Mouse (Mus musculus) heart, embryonic 15.5 days (tissue): ENCODE measurements around the gene Gnmt. TPM values are rescaled to one million over a fixed set of nuclear protein-coding genes. Genes with fewer than 3 reads are reported as not detected.

ENCODE experiments used
- ATAC-seq: fragments of 200-750 bp; cut with Nextera tagmentation; replicated peaks from 2 replicates; pipeline ENCODE4 v1.8.0; 2017; ENCODE audit warnings: low read depth, moderate TSS enrichment; ENCODE audit not compliant: insufficient number of reproducible peaks, insufficient read depth, low FRiP score
- H3K27ac ChIP-seq: fragments of 300-500 bp; sonication (generic); 2 replicates; pipeline ENCODE4 v1.5.1; 2015; ENCODE audit warnings: mild to moderate bottlenecking, inconsistent platforms
- H3K27me3 ChIP-seq: fragments of 300-500 bp; sonication (generic); 2 replicates; pipeline ENCODE4 v1.6.1; 2015; ENCODE audit warnings: inconsistent platforms
- H3K36me3 ChIP-seq: fragments of 300-500 bp; sonication (generic); 2 replicates; pipeline ENCODE4 v1.6.1; 2015; ENCODE audit warnings: mild to moderate bottlenecking, inconsistent platforms
- H3K4me1 ChIP-seq: fragments of 300-500 bp; sonication (generic); replicated peaks from 2 replicates; pipeline ENCODE4 v1.6.1; 2015; ENCODE audit warnings: inconsistent platforms
- H3K4me2 ChIP-seq: fragments of 300-500 bp; sonication (generic); 2 replicates; pipeline ENCODE4 v1.6.1; 2015; ENCODE audit warnings: inconsistent platforms, mild to moderate bottlenecking, moderate library complexity
- H3K4me3 ChIP-seq: fragments of 300-500 bp; sonication (generic); 2 replicates; pipeline ENCODE4 v1.5.1; 2015; ENCODE audit warnings: mild to moderate bottlenecking, inconsistent platforms
- H3K9ac ChIP-seq: fragments of 300-500 bp; sonication (generic); 2 replicates; pipeline ENCODE4 v1.6.1; 2015; ENCODE audit warnings: mild to moderate bottlenecking, inconsistent platforms
- H3K9me3 ChIP-seq: fragments of 300-500 bp; sonication (generic); replicated peaks from 2 replicates; pipeline ENCODE4 v1.6.1; 2016; ENCODE audit warnings: inconsistent platforms
- WGBS: fragments of 180-500 bp; shearing (Covaris S2); methylation state at CpG from one replicate; pipeline ENCODE4 v1.1.7; 2015; ENCODE audit warnings: mixed read lengths; 5-methylcytosine and 5-hydroxymethylcytosine counted together
- polyA plus RNA-seq: library from polyadenylated mRNA; unstranded; fragments of >200 nt; fragmentation: Nextera tagmentation; extraction: Ambion mirVana; gene quantifications from 2 replicates; pipeline ENCODE4 v1.2.1, GENCODE M21; 2015

Gene Gnmt
- 1.2 and 1.8 TPM in 2 replicates for polyA plus RNA-seq

DNA sequence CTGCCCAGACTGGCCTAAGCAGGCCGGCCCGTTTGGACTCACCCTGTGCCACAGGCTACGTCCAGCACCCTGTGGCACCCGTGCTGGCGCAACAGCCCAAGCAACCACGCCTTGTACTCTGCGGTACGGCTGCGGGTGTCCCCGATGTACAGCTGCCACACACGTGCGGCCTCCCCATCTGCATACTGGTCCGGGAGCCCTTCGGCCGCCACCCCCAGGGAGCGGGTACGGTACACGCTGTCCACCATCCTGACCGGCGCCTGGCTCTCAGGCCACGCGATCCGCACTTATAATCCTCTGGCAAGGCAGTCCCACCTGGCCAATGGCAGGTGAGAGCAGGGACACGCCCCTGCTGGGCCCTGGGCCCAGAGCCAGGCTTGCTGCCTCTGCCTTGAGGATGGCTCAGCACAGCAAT is at the start of gene Gnmt:
Gnmt (minus strand) TSS at position 265 of the 415 bp plus-strand sequence.
- no peaks in the 10 kb centered on the region for H3K9me3 ChIP-seq
- H3K9ac ChIP-seq = no peak within 1 kb of the TSS
- H3K4me1 ChIP-seq = peaks cover 16% of the 10 kb centered on the region
- peaks cover 19% of the 10 kb centered on the region for H3K27me3 ChIP-seq
- no peak within 1 kb of the TSS for H3K27ac ChIP-seq
- WGBS = 20% methylated on average over 24 of the region's 24 CpGs
- peak within 1 kb of the TSS; percentile 10; the same call in 1 of the 2 replicates for H3K4me3 ChIP-seq
- no peak for ATAC-seq
- peak within 1 kb of the TSS; percentile 38 for H3K4me2 ChIP-seq
- H3K36me3 ChIP-seq = no peaks in the 10 kb centered on the region

DNA sequence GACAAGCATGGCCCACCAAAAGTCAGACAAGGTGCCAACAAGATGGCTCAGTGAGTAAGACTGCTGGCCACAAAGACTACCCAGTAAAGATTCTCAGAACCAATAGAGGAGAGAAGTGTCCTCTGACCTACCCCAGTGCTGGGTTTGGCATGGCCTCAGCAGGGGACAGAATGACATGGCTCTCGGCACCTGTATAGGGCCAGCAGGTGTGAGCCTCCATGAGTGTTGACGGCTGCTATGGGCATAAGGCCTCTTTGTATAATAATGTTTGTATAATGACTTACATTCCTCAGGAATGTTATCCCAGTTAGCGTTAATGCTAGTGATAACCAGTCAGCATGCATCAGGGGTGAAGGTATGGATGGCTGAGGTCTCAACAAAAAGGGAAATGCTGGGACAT is 47.1 kb upstream of the Gnmt start:
- Histone ChIP-seq H3K4me3 (no peak overlapping the region), H3K27ac (no peak overlapping the region), H3K36me3 (peaks cover 65% of the 10 kb centered on the region), H3K9me3 (no peaks in the 10 kb centered on the region), H3K4me1 (peaks cover 17% of the 10 kb centered on the region), H3K27me3 (no peaks in the 10 kb centered on the region), H3K9ac (no peak overlapping the region), H3K4me2 (no peak overlapping the region)
- WGBS = 73% methylated on average over 3 of the region's 3 CpGs
- ATAC-seq = no peak

DNA sequence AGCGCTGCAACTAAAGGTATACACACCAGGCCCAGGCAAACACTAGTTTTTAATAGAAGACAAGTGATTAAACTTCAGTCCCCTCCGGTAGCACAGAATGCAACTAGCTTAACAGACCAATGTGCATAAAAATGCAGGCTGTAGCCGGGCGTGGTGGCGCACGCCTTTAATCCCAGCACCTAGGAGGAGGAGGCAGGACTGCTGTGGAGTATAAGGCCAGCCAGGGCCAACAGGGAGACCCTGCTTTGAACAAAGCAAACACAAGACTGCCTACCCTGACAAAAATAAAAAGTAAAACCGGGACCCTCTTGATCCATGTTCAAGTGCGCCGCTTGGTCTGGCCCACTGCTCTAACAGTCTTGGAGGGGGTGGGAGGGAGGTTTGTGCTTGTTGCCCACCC is 46.1 kb upstream of the Gnmt start:
- Histone ChIP-seq H3K27ac (no peak overlapping the region), H3K4me3 (no peak overlapping the region), H3K9ac (no peak overlapping the region), H3K36me3 (peaks cover 57% of the 10 kb centered on the region), H3K4me2 (no peak overlapping the region), H3K27me3 (no peaks in the 10 kb centered on the region), H3K4me1 (peaks cover 16% of the 10 kb centered on the region), H3K9me3 (no peaks in the 10 kb centered on the region)
- no peak for ATAC-seq
- 96% methylated on average over 9 of the region's 9 CpGs for WGBS

DNA sequence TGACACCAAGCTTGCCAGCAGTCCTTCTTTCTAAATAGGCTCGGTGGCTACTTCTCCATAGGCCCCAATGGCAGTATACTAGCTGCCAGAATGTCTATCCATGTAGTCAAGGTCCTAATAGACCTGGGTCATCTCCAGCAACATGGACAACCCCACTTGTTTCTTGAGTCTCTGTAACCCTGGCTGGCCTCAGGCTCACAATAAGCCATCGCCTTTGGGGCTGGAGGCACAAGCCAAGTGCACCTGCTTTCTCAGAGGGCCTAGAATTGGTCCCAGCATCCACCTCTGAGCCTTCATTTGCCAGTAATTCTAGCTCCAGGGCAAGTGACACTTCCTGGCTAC is 45.1 kb upstream of the Gnmt start:
- WGBS = 39% methylated on average over 2 of the region's 2 CpGs

DNA sequence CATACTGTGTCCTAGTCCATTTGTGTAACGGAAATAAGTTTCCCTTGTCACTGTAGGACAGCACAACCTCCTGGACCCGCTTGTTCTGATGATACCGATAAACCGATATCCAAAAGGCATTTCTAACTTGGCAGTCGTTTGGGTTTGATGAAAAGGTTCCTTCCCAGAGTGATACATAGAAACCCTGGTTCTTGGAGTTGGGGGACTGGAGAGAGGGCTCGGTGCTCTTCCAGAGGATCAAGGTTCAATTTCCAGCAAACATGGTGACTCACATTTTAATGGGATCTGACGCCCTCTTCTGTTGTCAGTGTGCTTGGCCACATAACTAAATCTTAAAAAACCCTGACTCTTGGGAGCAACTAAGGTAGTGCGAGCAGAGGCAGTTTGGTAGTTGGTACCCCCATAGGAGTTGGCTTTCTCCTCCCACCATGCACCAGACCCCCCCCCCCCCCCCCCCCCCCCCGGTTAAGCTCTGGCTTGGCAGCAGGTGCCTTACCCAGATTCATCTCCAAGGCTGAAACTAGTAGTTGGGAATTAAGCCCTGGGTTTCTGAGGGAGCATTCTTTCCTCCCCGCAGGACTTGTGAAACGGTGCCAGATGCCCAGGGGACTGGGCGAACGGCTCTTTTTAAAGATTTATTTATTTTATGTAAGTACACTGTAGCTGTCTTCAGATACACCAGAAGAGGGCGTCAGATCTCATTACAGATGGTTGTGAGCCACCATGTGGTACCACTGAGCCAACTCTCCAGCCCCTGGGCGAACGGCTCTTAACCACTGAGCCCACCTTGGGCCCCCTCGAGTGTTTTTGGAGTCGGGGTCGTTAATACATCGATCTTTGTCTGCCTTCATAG is 44.5 kb upstream of the Gnmt start:
- Histone ChIP-seq H3K9me3 (no peaks in the 10 kb centered on the region), H3K4me2 (peak overlapping the region; percentile 82), H3K4me3 (peak overlapping the region; percentile 95), H3K27ac (peak overlapping the region; percentile 92), H3K36me3 (peaks cover 41% of the 10 kb centered on the region), H3K9ac (peak overlapping the region; percentile 82), H3K4me1 (peaks cover 16% of the 10 kb centered on the region), H3K27me3 (no peaks in the 10 kb centered on the region)
- 8% methylated on average over 19 of the region's 20 CpGs for WGBS
- ATAC-seq = no peak

More for the DNA sequence above, 45.1 kb upstream of the Gnmt start:
- peak overlapping the region; percentile 82 for H3K4me2 ChIP-seq
- H3K9me3 ChIP-seq = no peaks in the 10 kb centered on the region
- H3K27me3 ChIP-seq = no peaks in the 10 kb centered on the region
- H3K27ac ChIP-seq = no peak overlapping the region
- peaks cover 47% of the 10 kb centered on the region for H3K36me3 ChIP-seq
- no peak overlapping the region for H3K9ac ChIP-seq
- H3K4me3 ChIP-seq = peak overlapping the region; percentile 95; the same call in 1 of the 2 replicates
- H3K4me1 ChIP-seq = peaks cover 16% of the 10 kb centered on the region
- ATAC-seq = no peak

DNA sequence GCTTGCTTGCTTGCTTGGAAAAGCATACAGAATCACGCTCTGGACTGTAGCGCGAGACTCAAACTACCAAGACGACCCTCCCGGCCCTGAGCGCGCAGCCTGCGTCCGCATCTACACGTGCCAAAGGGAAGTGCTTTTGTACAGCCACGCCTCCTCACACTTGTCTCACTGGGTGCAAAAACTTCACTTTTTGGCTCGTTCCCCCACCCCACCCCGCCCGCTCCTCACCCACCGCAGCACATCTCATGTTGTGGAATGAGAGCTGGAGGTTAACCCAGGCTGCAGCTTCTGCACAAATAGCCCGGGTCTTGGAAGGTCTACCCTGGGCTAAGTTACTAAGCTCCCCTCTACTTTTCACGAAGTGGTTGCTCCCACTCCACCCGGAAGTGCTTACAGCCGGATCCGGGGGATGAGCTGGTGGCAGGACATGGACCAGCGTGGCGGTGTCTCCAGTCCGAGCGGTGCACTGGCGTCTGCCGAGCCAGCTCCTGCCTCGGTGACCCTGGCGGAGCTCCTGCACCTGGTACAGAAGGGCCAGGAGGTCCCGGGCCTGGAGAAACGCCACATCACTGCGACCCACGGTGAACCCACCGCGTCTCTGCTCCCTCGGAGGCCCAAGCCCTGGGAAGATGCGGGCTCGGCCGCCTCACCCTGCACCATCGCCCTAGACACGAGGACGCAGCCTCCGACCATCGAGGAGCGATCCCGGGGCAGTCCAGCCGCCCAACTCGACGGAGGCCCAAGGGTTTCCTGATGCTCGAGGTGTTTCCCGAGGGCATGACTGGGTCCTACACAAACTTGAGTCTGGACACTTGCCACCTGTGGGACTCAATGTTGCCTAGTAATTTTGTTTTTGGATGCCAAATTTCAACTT is 43.7 kb upstream of the Gnmt start, which contains the start of gene 2310039H08Rik:
2310039H08Rik (plus strand) TSS at position 232 of the 874 bp plus-strand sequence.
- Histone ChIP-seq H3K27ac (peak within 1 kb of the TSS; percentile 92), H3K27me3 (no peaks in the 10 kb centered on the region), H3K4me2 (peak within 1 kb of the TSS; percentile 82), H3K4me1 (peaks cover 16% of the 10 kb centered on the region), H3K9me3 (no peaks in the 10 kb centered on the region), H3K9ac (peak within 1 kb of the TSS; percentile 82), H3K36me3 (peaks cover 33% of the 10 kb centered on the region), H3K4me3 (peak within 1 kb of the TSS; percentile 95)
- peak; percentile 90 for ATAC-seq
- under 1% methylated on average over 50 of the region's 50 CpGs for WGBS

DNA sequence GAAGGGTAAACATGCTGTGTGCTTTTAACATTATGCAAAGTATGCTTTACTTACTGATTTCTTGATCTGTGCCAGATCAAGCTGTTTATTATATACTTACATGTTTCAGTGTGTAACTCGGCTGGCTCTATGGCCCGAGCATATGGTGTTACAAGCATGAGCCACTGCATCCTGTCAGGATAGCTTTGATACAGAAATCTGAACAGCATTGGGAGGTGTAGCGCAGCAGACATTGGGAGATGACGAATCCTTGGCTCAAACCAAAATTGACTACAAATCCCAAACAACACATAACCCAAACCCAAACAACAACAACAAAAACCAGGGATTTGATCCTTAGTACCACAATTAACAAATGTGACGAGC is 43.1 kb upstream of the Gnmt start:
- no peaks in the 10 kb centered on the region for H3K27me3 ChIP-seq
- H3K9me3 ChIP-seq = no peaks in the 10 kb centered on the region
- peak overlapping the region; percentile 82 for H3K4me2 ChIP-seq
- peak overlapping the region; percentile 95 for H3K4me3 ChIP-seq
- H3K27ac ChIP-seq = peak overlapping the region; percentile 92
- H3K9ac ChIP-seq = peak overlapping the region; percentile 82
- no peak for ATAC-seq
- peaks cover 27% of the 10 kb centered on the region for H3K36me3 ChIP-seq
- peaks cover 16% of the 10 kb centered on the region for H3K4me1 ChIP-seq
- WGBS = 4% methylated on average over 5 of the region's 5 CpGs

DNA sequence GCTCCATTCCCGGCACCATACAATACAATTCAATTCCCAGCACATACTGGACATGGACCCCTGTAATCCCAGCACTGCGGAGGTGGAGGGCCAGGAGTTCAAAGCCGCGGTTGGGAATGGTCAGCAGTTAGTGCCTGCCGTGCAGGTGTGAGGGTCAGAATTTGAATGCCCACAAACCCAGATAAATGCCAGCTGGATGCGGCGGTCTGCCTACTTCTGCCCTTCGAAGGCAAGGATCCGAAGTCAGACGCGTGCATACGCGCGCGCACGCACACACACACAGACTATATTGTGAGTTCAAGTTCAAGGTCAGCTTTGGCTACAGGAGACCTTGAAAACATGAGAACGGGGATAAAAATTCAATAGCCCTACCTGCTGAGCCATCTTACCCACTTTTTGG is 42.6 kb upstream of the Gnmt start:
- Histone ChIP-seq H3K36me3 (peaks cover 22% of the 10 kb centered on the region), H3K4me1 (peaks cover 16% of the 10 kb centered on the region), H3K9ac (no peak overlapping the region), H3K4me2 (peak overlapping the region; percentile 82), H3K4me3 (peak overlapping the region; percentile 95), H3K27ac (peak overlapping the region; percentile 92; the same call in 1 of the 2 replicates), H3K27me3 (no peaks in the 10 kb centered on the region), H3K9me3 (no peaks in the 10 kb centered on the region)
- 58% methylated on average over 17 of the region's 17 CpGs for WGBS
- no peak for ATAC-seq

DNA sequence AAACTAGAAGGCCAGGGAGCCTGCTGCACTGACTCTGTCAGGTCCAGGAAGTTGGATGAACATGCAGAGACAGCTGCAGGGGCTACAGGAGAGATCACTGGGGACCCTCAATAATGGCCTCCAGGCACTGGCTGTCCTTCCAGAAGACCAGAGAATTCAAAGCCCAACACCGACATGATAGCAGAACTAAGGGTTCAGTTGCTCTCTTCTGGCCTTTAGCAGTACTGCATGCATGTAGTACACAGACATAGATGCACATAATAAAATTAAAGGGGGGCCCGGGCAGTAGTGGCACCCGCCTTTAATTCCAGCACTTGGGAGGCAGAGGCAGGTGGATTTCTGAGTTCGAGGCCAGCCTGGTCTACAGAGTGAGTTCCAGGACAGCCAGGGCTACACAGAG is 42.1 kb upstream of the Gnmt start:
- Histone ChIP-seq H3K9ac (no peak overlapping the region), H3K4me3 (no peak overlapping the region), H3K4me1 (peaks cover 16% of the 10 kb centered on the region), H3K4me2 (no peak overlapping the region), H3K9me3 (no peaks in the 10 kb centered on the region), H3K27ac (no peak overlapping the region), H3K36me3 (peaks cover 17% of the 10 kb centered on the region), H3K27me3 (no peaks in the 10 kb centered on the region)
- ATAC-seq = no peak
- WGBS = 87% methylated on average over 4 of the region's 4 CpGs

DNA sequence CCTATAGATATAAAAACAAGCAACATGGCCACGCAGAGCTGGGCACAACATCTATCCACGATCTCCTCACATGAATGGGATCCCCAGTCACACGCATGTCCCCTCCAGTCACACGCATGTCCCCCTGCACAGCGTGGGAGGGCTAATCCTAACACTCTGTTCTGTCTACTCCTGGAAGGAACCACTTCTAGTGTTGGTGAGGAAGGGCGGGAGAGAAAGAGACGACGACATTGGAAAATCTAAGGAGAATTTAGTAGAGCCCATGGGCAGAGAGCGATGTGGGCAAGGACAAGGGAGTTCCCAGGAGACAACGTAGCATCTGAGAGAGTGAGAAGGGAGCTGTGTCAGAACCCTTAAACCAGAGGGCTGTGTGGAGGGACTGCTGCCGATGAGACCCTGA is 41.6 kb upstream of the Gnmt start:
- ATAC-seq = no peak
- WGBS = 84% methylated on average over 11 of the region's 11 CpGs
- no peaks in the 10 kb centered on the region for H3K9me3 ChIP-seq
- no peak overlapping the region for H3K27ac ChIP-seq
- H3K4me1 ChIP-seq = peaks cover 16% of the 10 kb centered on the region
- no peak overlapping the region for H3K9ac ChIP-seq
- H3K4me3 ChIP-seq = no peak overlapping the region
- no peak overlapping the region for H3K4me2 ChIP-seq
- peaks cover 12% of the 10 kb centered on the region for H3K36me3 ChIP-seq
- no peaks in the 10 kb centered on the region for H3K27me3 ChIP-seq

DNA sequence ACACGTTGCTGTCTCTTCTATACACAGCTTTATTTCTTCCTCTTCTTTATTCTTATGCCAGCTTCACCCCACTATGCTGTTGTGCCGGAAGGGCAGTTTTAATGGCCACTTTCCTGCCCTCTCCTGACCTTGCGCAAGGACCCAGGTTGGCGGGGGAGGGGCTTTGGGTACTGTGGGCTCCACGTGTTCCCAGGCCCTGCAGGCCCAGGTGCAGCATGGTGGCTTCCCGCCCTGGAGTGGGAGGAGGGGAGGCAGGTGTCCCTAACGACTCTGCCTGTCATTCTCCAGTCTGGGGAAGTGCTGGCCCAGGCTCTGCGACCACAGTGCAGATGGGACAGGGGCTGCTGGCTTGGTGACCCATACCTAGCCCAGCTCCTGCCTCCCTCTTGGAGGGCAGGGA is 38.9 kb upstream of the Gnmt start:
- Histone ChIP-seq H3K9me3 (no peaks in the 10 kb centered on the region), H3K36me3 (no peaks in the 10 kb centered on the region), H3K4me2 (no peak overlapping the region), H3K4me1 (peaks cover 6% of the 10 kb centered on the region), H3K27me3 (no peaks in the 10 kb centered on the region), H3K9ac (no peak overlapping the region), H3K4me3 (no peak overlapping the region), H3K27ac (no peak overlapping the region)
- ATAC-seq = no peak
- WGBS = 56% methylated on average over 8 of the region's 8 CpGs
